Mouse (Mus musculus) neural tube, embryonic 14.5 days (tissue): ENCODE results near the gene Olfr169. TPM values are rescaled to one million over a fixed set of nuclear protein-coding genes. Genes with fewer than 3 reads are reported as not detected.
"Not testable (repeated sequence)": the region's sequence is repeated elsewhere in the genome, so short reads cannot be mapped to it uniquely, and the experiment has no call there.

Experiments
- ATAC-seq: fragments of 200-750 bp; cut with Nextera tagmentation; 2 replicates; pipeline ENCODE4 v1.8.0; 2017; ENCODE audit warnings: low read depth, mild to moderate bottlenecking, moderate TSS enrichment, moderate library complexity
- H3K27ac ChIP-seq: fragments of 300-500 bp; sonication (generic); 2 replicates; pipeline ENCODE4 v1.5.1; 2014; ENCODE audit warnings: low read depth, mild to moderate bottlenecking, control low read depth, low read length, moderate library complexity, mixed read lengths
- H3K27me3 ChIP-seq: fragments of 300-500 bp; sonication (generic); 2 replicates; pipeline ENCODE4 v1.6.1; 2014; ENCODE audit warnings: low read length; ENCODE audit not compliant: control insufficient read depth, insufficient read depth
- H3K36me3 ChIP-seq: fragments of 300-500 bp; sonication (generic); 2 replicates; pipeline ENCODE4 v1.6.1; 2014; ENCODE audit warnings: low read length, mixed read lengths; ENCODE audit not compliant: control insufficient read depth, insufficient read depth
- H3K4me1 ChIP-seq: fragments of 300-500 bp; sonication (generic); 2 replicates; pipeline ENCODE4 v1.6.1; 2014; ENCODE audit warnings: low read length; ENCODE audit not compliant: control insufficient read depth, insufficient read depth
- H3K4me2 ChIP-seq: fragments of 300-500 bp; sonication (generic); 2 replicates; pipeline ENCODE4 v1.6.1; 2014; ENCODE audit warnings: mild to moderate bottlenecking, low read depth, low read length, control low read depth
- H3K4me3 ChIP-seq: fragments of 300-500 bp; sonication (generic); 2 replicates; pipeline ENCODE4 v1.5.1; 2014; ENCODE audit warnings: low read depth, low read length, control low read depth, mixed read lengths
- H3K9ac ChIP-seq: fragments of 300-500 bp; sonication (generic); replicated peaks from 2 replicates; pipeline ENCODE4 v1.6.1; 2014; ENCODE audit warnings: low read depth, mild to moderate bottlenecking, control low read depth, low read length, mixed read lengths
- H3K9me3 ChIP-seq: fragments of 300-500 bp; sonication (generic); 2 replicates; pipeline ENCODE4 v1.6.1; 2016; ENCODE audit warnings: low read length; ENCODE audit not compliant: control insufficient read depth
- WGBS: fragments of 180-500 bp; shearing (Covaris S2); extraction: QIAGEN DNeasy Blood & Tissue Kit; methylation state at CpG from one replicate; pipeline ENCODE4 v1.1.7; 2014; 5-methylcytosine and 5-hydroxymethylcytosine counted together
- polyA plus RNA-seq: library from polyadenylated mRNA; unstranded; fragments of >200 nt; fragmentation: Nextera tagmentation; extraction: Ambion mirVana; gene quantifications from 2 replicates; pipeline ENCODE4 v1.2.1, GENCODE M21; 2014

The Olfr169 gene
- polyA plus RNA-seq = not detected in 2 replicates

DNA sequence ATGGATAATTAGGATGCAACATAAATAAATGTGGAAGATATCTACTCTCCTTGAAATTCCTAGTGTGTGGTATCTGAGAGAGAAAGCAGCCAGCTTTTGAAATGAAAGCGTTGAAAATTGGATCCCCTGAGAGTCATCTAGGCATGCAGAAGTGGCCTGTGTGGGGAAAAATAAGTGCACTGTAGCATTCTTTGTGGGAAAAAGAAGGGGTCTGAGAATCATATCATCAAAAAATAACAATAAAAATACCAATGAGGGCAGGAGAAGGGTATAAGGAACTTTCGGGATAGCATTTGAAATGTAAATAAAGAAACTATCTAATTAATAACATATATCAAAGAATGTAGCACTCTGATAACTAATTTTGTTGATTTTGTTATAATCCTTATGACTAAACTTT, at the start of gene Olfr169:
Gene Olfr169 (minus strand): TSS at position 101 of the 400 bp plus-strand sequence.
- ATAC-seq, H3K27ac ChIP-seq, H3K4me2 ChIP-seq, H3K4me1 ChIP-seq, H3K9ac ChIP-seq, H3K27me3 ChIP-seq, H3K4me3 ChIP-seq, H3K9me3 ChIP-seq, H3K36me3 ChIP-seq: not testable (repeated sequence)
- WGBS = 91% methylated on average over 2 of the region's 2 CpGs

DNA sequence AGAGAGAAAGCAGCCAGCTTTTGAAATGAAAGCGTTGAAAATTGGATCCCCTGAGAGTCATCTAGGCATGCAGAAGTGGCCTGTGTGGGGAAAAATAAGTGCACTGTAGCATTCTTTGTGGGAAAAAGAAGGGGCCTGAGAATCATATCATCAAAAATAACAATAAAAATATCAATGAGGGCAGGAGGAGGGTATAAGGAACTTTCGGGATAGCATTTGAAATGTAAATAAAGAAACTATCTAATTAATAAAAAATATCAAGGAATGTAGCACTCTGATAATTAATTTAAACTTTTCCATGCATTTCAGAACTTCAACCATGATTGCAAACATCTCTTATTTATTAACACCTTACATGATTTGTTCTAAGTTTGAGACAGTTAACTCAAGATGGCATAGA, 40.2 kb upstream of the Olfr169 start, which contains the start of gene Olfr170:
Gene Olfr170 (minus strand): TSS at position 101 of the 400 bp plus-strand sequence.
- ATAC-seq, H3K4me3 ChIP-seq, H3K9me3 ChIP-seq, H3K36me3 ChIP-seq, H3K27ac ChIP-seq, H3K27me3 ChIP-seq, H3K9ac ChIP-seq, H3K4me2 ChIP-seq, H3K4me1 ChIP-seq: not testable (repeated sequence)
- whole genome bisulfite sequencing = 89% methylated on average over 2 of the region's 2 CpGs

DNA sequence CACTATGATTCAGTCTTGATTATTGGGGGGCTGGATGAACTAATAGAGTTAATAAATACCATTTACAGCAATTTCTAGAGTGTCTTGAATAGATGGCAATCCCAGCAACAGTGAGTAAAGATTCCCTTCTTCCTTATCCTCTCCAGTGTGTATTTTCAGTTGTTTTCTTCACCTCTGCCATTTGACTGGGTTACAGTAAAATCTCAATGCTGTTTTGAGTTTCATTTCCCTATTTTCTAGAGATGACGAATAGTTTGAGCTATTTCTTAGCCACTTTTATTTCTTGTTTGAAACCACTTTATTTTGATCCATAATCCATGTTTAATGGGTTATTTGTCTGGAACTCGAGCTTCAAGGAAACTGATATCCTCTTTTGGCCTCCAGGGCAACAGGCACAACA, 31.6 kb upstream of the Olfr169 start:
- H3K4me1 ChIP-seq = no peaks in the 10 kb centered on the region
- H3K9me3 ChIP-seq = no peaks in the 10 kb centered on the region
- H3K27ac ChIP-seq = no peak overlapping the region
- WGBS = 55% methylated on average over 2 of the region's 2 CpGs
- H3K9ac ChIP-seq = no peak overlapping the region
- no peak overlapping the region for H3K4me2 ChIP-seq
- H3K36me3 ChIP-seq = no peaks in the 10 kb centered on the region
- H3K27me3 ChIP-seq = no peaks in the 10 kb centered on the region
- no peak overlapping the region for H3K4me3 ChIP-seq
- ATAC-seq = no peak

DNA sequence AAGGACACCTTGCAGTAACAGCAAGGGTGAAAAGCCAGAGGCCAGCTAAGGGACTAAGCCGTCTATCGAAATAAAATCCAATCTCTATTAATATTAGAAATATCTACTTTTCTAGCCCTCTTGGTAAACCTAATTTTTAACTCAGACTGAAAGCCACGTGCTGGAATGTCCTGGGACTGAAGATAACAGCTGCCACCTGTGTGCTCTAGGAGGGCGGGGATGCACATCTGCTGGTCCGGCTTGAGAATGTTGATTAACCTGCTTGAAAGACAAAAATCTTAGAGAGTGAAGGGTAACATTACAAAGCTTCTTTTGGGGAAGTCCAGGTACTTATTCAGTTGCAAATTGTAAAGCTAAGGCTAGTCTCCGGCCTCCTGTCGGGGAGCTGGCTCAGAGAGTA, 18.2 kb downstream of the Olfr169 start:
- WGBS = 85% methylated on average over 7 of the region's 7 CpGs
- H3K4me2 ChIP-seq, H3K27me3 ChIP-seq, ATAC-seq, H3K27ac ChIP-seq, H3K4me1 ChIP-seq, H3K4me3 ChIP-seq, H3K36me3 ChIP-seq, H3K9ac ChIP-seq, H3K9me3 ChIP-seq: not testable (repeated sequence)

DNA sequence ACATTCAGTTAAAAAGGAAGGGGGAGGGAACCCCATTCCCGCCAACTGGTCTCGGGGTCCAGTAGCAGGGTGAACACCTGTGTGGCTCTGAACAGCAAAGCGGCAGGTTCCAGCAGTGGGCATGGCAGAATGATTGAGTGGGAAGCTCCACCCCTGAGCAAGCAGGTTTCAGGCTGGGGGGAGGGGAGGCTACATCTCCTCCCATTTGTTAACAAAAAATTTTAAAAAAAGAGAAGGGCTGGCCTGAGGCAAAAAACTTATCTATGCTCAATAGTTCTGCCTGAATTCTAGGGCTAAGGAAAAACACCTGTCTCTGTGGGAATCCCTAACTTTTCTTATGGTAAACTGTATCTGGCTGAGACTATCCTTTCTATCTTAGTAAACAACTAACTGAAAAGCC, 19.4 kb downstream of the Olfr169 start:
- H3K4me1 ChIP-seq, ATAC-seq, H3K36me3 ChIP-seq, H3K4me2 ChIP-seq, H3K27ac ChIP-seq, H3K27me3 ChIP-seq, H3K4me3 ChIP-seq, H3K9me3 ChIP-seq, H3K9ac ChIP-seq: not testable (repeated sequence)
- 93% methylated on average over 3 of the region's 3 CpGs for WGBS

DNA sequence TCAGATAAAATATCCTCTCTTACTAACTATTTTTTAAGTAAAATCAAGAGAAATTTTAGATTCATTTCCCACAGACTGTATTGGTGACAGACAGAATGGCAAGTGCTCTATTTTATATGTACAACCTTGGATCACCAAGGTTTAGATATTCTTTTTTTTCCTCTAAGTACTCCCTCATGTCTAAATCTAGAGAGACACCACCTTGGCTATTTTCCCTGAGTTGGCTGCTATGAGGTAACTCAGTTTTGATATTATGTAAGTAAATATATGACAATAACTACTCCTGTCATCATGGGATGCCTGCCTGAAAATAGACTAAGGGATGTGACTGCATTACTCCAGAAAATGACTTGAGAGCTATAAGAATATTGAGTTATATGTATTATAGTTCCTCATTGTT, 36.2 kb downstream of the Olfr169 start, which contains the start of gene Olfr168:
Gene Olfr168 (minus strand): TSS at position 101 of the 400 bp plus-strand sequence.
- no peak within 1 kb of the TSS for H3K4me3 ChIP-seq
- H3K4me1 ChIP-seq = no peaks in the 10 kb centered on the region
- H3K27ac ChIP-seq = no peak within 1 kb of the TSS
- no peak within 1 kb of the TSS for H3K9ac ChIP-seq
- no peak within 1 kb of the TSS for H3K4me2 ChIP-seq
- no peaks in the 10 kb centered on the region for H3K9me3 ChIP-seq
- no peak for ATAC-seq
- no peaks in the 10 kb centered on the region for H3K36me3 ChIP-seq
- H3K27me3 ChIP-seq = no peaks in the 10 kb centered on the region

DNA sequence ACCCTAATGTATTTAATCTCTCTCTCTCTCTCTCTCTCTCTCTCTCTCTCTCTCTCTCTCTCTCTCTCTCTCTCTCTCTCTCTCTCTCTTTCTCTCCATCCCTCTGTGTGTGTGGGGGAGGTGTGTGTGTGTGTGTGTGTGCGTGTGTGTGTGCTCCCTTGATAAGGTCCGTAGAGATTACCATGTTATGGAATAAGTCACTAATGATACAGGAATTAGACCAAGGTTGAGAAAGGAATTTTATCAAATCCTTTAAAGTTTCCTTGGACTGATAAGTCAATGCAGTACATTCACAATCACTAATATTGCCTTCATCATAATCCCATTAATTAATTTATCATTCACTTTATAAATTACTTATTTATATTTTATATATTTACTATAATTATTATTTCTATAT, 49.4 kb downstream of the Olfr169 start, which contains the start of gene Olfr167:
Gene Olfr167 (minus strand): TSS at position 101 of the 400 bp plus-strand sequence.
- Histone ChIP-seq H3K36me3 (no peaks in the 10 kb centered on the region), H3K9ac (no peak within 1 kb of the TSS), H3K4me2 (no peak within 1 kb of the TSS), H3K4me1 (no peaks in the 10 kb centered on the region), H3K27me3 (no peaks in the 10 kb centered on the region), H3K9me3 (no peaks in the 10 kb centered on the region), H3K27ac (no peak within 1 kb of the TSS), H3K4me3 (no peak within 1 kb of the TSS)
- 82% methylated on average over 2 of the region's 2 CpGs for WGBS
- no peak for ATAC-seq

Other genes with a start within 250 kb of the Olfr169 start
- not detected in 2 replicates for gene Olfr165, start 148.7 kb downstream of the Olfr169 start, polyA plus RNA-seq
- not detected in 2 replicates for gene Olfr166, start 88.1 kb downstream of the Olfr169 start, polyA plus RNA-seq
- gene Olfr167, start 49.5 kb downstream of the Olfr169 start, polyA plus RNA-seq = not detected in 2 replicates
- not detected in 2 replicates for gene Olfr168, start 36.3 kb downstream of the Olfr169 start, polyA plus RNA-seq
- gene Olfr170, start 40.1 kb upstream of the Olfr169 start, polyA plus RNA-seq = not detected in 2 replicates
- gene Olfr171, start 58.1 kb upstream of the Olfr169 start, polyA plus RNA-seq = not detected in 2 replicates
- gene Lamp3, start 134.6 kb upstream of the Olfr169 start, polyA plus RNA-seq = not detected in 2 replicates
- 51.5 TPM in 2 replicates for gene B3gnt5, start 188.4 kb upstream of the Olfr169 start, polyA plus RNA-seq